Mouse (Mus musculus): ENCODE measurements around the gene Adamtsl4.
"Not testable (repeated sequence)": the region's sequence is repeated elsewhere in the genome, so short reads cannot be mapped to it uniquely, and the experiment has no call there.

Adamtsl4 gene

GRCm38 (mm10) chr3:95660788-95661478 is 26.8 kb downstream of the Adamtsl4 start:
- no peak for DNase-seq (ENCODE audit: low read depth, low spot score)

DNA sequence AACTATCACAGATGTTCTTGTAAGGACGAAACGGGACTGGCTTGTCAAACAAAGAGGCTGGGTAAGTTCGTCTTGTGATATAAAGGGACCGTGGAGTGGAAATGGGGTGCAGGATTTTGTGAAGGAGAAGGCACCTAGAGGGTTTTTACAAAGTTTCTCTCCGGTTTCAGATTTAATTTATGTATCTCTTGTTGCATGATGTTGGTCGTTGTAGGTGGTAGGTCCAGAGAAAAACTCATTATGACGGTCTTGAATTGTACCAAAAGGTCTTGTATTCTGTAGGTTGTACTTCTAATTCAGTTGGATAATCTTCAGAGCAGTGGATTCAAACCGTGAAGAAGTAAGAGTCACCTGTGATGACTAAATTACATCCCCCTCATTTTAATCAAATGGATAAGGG is 27.8 kb downstream of the Adamtsl4 start:
- no peak for DNase-seq (ENCODE audit: low read depth, low spot score)

GRCm38 (mm10) chr3:95658868-95659712 is 28.6 kb downstream of the Adamtsl4 start:
- DNase-seq (ENCODE audit: low read depth, low spot score), result peak; percentile 87

DNA sequence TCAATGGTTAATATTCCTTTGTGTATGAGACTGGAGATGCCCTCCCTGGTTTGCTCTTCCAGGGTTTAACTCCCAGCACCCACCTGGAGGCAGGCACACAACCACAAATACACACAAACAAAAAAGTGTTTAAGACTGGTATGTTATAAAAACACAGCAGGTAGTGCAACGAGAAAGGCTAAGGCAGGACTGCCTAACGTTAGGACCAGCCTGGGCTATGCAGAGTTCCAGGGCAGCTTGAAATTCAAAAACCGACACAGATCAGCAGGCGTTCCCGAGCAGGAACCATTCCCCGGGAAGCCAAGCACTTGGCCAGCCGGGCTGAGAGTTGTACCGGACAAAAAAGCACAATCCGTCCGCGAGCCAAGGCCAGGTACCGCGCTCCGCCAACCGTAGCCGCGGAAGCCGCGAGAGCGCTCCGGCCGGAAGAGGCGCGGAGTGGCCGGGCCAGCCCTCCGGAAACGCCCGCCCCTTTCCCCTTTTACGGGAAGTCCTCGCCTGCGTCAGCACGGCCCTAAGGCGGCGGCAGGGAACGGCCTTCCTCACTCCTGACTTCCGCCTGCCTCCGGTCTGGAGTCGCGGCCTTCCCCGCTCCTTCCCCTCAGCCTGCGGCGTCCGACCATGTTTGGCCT is 29.4 kb downstream of the Adamtsl4 start, which contains the start of gene Mcl1:
TSS of gene Mcl1 (plus strand) at position 553 of the 632 bp plus-strand sequence.
- DNase-seq (ENCODE audit: low read depth, low spot score), result peak; percentile 93

DNA sequence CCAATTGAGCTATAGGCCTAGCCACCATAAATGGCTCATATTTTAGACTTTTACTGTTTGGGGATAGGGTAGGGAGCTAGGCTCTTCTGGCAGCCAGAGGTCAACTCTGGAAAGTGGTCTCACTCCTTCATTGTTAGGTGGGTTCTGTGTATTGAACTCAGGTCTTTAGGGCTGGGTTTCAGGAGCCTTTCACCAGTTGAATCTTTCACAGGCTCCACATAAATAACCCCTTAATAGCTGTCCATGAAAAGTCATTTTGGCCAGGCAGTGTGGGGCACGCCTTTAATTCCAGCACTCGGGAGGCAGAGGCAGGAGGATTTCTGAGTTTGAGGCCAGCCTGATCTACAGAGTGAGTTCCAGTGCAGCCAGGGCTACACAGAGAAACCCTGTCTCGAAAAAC is 30.0 kb downstream of the Adamtsl4 start:
- no peak for DNase-seq (ENCODE audit: low read depth, low spot score)

DNA sequence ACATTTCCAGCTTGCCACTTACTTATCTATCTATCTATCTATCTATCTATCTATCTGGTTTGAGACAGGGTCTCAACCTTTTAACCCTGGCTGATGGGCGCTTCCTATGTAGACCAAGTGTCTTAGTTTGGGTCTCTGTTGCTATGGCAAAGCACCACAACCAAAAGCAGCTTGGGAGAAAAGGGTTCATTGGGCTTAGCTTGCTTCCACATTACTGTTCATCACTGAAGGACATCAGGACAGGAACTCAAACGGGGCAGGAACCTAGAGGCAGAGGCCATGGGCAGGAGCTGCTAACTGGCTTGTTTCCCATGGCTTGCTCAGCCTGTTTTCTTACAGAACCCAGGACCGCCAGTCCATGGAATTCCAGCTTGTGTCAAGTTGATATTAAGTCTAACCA is 30.6 kb downstream of the Adamtsl4 start:
- DNase-seq (ENCODE audit: low read depth, low spot score), result no peak

DNA sequence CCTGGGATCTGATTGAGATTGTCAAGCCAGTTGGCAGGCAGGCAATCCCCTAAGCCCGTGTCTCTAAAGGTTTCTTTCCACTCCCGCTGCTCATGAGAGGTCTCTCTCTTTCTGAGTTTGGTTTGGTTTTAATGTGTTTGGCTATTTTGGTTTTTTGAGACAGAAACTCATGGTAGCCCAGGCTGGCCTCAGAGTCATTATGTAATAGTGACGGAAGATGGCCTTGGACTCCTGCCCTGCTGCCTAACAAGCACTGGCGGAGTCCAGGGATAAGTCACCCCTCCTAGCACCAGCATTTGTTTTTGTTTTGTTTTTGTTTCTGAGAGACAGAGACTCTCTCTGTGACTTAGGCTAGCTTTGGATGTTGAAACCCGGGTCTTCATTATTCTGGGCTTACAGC is 32.3 kb downstream of the Adamtsl4 start:
- DNase-seq (ENCODE audit: low read depth, low spot score), result no peak

DNA sequence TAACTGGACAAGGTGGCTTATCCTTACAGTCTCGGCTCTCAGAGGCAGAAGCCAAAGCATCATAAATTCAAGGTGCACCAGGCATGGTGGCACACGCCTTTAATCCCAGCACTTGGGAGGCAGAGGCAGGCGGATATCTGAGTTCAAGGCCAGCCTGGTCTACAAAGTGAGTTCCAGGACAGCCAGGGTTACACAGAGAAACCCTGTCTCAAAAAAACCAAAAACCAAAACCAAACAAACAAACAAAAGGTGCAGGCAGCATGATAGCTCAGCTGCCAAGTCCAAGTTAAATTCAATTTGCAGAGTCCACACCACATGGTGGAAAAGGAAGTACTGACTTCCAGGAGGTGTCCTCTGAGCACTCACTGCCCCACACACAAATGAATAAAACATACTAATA is 33.3 kb downstream of the Adamtsl4 start:
- not testable (repeated sequence) for DNase-seq (ENCODE audit: low read depth, low spot score)

DNA sequence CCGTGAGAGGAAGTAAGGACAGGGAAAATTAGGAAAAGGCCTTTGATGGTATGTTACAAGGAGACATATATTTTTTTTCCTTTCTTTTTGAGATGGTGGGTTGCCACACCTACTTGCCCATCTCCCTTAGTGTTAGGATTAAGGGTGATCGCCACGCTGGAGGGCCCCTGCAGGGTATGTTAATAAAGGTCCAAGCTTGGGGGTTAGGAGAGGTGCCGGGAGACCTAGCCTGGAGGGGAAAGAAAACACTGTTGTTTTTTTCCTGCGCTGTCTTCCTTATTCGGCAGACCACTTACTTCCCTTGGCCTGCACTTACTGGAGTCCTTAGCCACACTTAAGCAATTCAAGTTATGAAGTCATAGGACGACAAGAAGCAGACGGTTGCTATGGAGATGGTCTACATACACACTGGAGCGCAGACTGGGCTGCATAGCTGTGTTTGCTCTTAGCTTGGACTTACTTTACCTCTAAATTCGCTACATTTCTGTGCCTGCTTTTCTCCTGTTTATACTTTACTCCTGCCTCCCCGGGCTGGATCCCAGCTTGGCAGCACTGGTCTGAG is 34.2 kb downstream of the Adamtsl4 start:
- no peak for DNase-seq (ENCODE audit: low read depth, low spot score)

- no peak for DNase-seq (ENCODE audit: low read depth, low spot score)
These were observed 34.8 kb downstream of the Adamtsl4 start for GRCm38 (mm10) chr3:95652871-95653270.

GRCm38 (mm10) chr3:95652204-95652811 is 35.4 kb downstream of the Adamtsl4 start:
- DNase-seq (ENCODE audit: low read depth, low spot score), result peak; percentile 29

DNA sequence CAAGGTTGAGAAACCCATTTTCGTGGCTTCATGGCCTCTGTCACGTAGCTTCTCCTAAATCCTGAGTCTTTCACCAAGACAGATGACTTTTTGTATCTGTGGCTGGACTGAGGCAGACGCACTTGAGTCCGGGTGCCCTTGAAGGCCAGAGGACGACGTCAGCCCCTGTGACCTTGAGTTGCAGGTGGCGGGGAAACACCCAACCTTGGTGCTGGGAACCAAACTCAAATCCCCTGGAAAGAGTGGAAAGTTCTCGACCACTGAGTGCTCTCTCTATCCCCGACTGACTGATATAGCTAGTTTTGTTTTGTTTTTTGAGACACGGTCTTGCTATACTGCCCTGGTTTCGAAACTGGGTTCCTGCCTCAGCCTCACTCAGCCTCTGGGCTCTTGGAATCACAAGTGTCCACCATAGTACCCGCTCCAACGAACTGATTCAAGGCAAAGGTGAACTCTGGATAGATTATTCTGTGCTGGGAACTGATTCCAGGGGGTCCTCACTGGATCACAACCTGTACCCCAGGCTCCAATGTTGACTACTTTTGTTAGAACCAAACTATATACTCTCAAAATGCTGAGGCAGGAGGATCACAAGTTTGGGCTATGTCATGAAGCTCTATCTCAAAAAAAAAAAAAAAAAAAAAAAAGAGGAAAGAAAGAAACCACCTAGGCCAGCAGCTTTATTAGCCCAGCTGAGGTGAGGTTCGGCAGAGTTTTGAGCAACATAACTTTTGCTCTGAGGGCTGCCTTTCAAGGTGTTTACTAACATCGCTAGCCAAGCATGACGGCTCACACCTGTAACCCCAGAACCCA is 36.1 kb downstream of the Adamtsl4 start:
- no peak for DNase-seq (ENCODE audit: low read depth, low spot score)

DNA sequence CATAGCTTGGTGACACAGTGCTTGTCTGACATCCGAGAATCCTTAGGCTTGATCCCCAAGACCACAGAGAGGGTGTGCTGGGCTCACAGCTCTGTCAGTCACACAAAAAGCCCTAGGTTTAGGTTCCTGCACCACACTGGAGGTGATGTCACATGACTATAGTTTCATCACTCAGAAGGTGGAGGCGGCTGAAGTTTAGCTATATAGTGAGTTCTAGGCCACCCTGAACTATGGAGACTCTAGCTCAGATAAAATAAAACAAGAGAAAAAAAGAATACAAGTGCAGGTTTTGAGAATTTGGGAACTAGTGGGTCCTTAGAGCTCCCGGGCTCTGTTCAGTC is 36.7 kb downstream of the Adamtsl4 start:
- DNase-seq (ENCODE audit: low read depth, low spot score), result no peak

- peak; percentile 56 for DNase-seq (ENCODE audit: low read depth, low spot score)
These were observed 37.3 kb downstream of the Adamtsl4 start for GRCm38 (mm10) chr3:95650276-95651032.

GRCm38 (mm10) chr3:95648016-95648415 is 39.7 kb downstream of the Adamtsl4 start:
- DNase-seq (ENCODE audit: low read depth, low spot score), result no peak

DNA sequence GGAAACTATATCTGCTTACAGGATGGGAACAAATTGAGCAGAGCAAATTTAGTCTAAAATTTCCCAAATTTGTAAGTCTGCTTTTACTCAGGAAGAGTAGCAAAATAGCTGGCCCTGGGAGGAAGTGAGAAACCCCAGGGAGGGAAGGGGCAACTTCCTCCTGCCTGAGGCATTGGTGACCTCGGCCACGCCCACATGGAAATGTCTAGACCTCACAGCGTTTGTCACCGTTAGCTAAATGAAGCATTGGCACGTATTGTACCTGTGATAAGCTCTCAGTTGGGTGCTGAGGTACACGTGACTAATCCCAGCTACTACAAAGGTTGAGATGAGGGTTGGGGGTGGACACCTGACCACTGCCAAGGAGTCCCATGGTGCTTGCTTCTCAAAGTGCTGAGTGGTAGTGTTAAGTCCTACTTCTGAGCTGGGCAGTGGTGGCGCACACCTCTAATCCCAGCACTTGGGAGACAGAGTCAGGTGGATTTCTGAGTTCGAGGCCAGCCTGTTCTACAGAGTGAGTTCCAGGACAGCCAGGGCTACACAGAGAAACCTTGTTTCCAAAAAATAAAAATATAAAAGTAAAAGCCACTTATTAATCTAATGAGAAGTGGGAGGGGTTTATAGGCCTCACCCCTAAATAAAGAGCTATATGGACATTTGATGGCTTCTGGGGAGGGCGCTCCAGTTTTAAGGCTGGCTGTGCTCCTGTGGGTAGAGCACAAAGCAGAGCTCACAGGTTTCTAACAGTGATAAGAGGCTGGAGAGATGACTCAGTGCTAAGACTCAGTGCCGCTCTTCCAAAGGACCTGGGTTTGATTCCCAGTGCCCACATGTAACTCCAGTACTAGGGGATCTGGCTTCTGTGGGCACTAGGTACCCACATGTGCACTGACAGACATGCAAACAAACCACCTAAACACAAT is 42.1 kb downstream of the Adamtsl4 start:
- DNase-seq (ENCODE audit: low read depth, low spot score), result peak; percentile 79

DNA sequence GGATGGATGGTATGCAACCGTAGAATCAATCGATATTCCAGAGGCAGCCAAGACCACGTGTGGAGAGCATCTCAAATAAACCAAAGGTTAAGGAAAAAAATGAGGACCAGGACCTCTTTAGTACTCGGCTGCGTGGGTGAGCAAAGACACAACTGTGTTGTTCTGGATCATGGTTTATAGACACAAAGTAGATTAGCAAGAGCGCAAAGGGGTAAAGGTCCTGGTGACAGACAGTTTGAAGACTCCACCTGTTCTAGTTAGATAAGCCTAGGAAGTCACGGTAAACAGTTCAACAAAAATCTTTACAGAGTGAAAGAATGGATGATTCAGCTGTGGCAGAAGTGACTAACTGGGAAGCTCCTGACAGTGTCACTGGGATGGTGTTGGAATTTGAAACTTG is 44.6 kb downstream of the Adamtsl4 start:
- DNase-seq (ENCODE audit: low read depth, low spot score), result no peak

- DNase-seq (ENCODE audit: low read depth, low spot score), result no peak
These were observed 48.0 kb downstream of the Adamtsl4 start for GRCm38 (mm10) chr3:95639694-95640093.

DNA sequence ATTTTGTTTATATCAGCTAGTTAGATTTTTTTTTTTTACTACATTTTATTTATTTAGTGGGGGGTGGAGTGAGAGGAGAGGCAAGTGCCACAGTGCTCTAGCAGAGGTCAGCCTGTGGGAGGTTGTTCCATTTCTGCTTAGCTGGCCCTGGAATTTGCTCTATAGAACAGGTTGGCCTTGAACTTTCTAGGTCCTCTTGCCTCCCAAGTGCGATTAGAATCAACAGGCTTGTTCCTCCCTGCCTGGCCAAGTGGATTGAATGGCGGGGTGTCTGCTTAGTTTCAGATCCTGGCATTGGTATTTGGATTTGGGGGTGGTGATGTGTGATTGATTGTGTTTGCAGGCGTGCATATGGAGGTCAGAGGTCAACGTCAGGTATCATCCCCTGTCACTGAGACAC is 51.6 kb downstream of the Adamtsl4 start:
- DNase-seq (ENCODE audit: low read depth, low spot score), result no peak

Measured in CD4-positive helper T cell, adult 2 months (primary cell).